Mouse (Mus musculus) bone marrow, adult 2 months (tissue): ENCODE measurements around the gene Akap3.

ENCODE experiments used
- CTCF ChIP-seq: fragments of 200-500 bp; IDR thresholded peaks from 2 replicates; pipeline ENCODE4 v1.5.1; 2011; ENCODE audit warnings: low read length, control low read depth; ENCODE audit not compliant: control insufficient read depth, insufficient read depth
- POLR2A ChIP-seq: fragments of 200-500 bp; IDR thresholded peaks from 2 replicates; pipeline ENCODE4 v1.6.1; 2011; ENCODE audit warnings: low read depth, mild to moderate bottlenecking, control low read depth, low read length, borderline replicate concordance; ENCODE audit not compliant: control insufficient read depth

DNA sequence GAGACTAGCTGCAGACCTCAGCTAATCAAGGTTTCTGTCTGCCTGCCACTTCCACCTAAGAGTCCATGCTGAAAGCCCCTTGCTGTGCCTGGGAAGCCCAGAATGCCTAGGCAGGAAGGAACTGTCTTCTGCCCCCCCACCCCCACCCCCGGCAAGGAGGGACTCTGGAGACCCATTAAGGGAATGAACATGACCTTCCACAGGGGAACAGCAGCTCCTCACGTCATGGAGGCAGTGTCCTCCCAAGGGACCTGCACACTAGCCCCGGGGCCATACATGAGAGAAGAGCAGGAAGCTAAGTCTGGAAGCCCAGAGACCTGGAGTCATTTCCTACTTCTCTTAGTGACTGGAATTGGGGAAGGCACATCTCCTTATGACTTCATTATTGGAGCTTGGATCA lies 55.0 kb downstream of the Akap3 start:
- TF ChIP-seq POLR2A (no peak), CTCF (no peak)
